Mouse (Mus musculus) cerebellum, adult 8-10 months (tissue): Measurements from ENCODE around the gene Scfd2.

ENCODE experiments used
- DNase-seq: peaks from one replicate; pipeline ENCODE4 v3.0.0; 2022

Scfd2 gene

GRCm38 (mm10) chr5:74531630-74532280, at the start of gene Scfd2:
TSS of gene Scfd2 (minus strand) at chr5:74531759.
- DNase-seq, result peak; percentile 94

GRCm38 (mm10) chr5:74571767-74572166, 40.2 kb upstream of the Scfd2 start:
- no peak for DNase-seq

GRCm38 (mm10) chr5:74561151-74561550, 29.6 kb upstream of the Scfd2 start:
- no peak for DNase-seq

GRCm38 (mm10) chr5:74549566-74549965, 18.0 kb upstream of the Scfd2 start:
- no peak for DNase-seq

- DNase-seq, result no peak
These were observed 14.0 kb upstream of the Scfd2 start for GRCm38 (mm10) chr5:74545606-74546005.

GRCm38 (mm10) chr5:74536180-74536947, 4.8 kb upstream of the Scfd2 start:
- no peak for DNase-seq

GRCm38 (mm10) chr5:74535240-74536021, 3.9 kb upstream of the Scfd2 start, which contains the start of gene Fip1l1:
TSS of gene Fip1l1 (plus strand) at chr5:74535449.
- peak; percentile 89 for DNase-seq

- no peak for DNase-seq
These were observed 774 bp downstream of the Scfd2 start for GRCm38 (mm10) chr5:74530785-74531184.

- DNase-seq, result no peak
These were observed 4.5 kb downstream of the Scfd2 start for GRCm38 (mm10) chr5:74527025-74527424.

- DNase-seq, result peak; percentile 31
These were observed 19.9 kb downstream of the Scfd2 start for GRCm38 (mm10) chr5:74511686-74512085.

- no peak for DNase-seq
These were observed 38.9 kb downstream of the Scfd2 start for GRCm38 (mm10) chr5:74492705-74493104.

GRCm38 (mm10) chr5:74484646-74485045, 46.9 kb downstream of the Scfd2 start:
- no peak for DNase-seq

GRCm38 (mm10) chr5:74482633-74483032, 48.9 kb downstream of the Scfd2 start:
- no peak for DNase-seq

- no peak for DNase-seq
These were observed 49.5 kb downstream of the Scfd2 start for GRCm38 (mm10) chr5:74482034-74482433.

GRCm38 (mm10) chr5:74480409-74480808, 51.1 kb downstream of the Scfd2 start:
- no peak for DNase-seq

GRCm38 (mm10) chr5:74479947-74480346, 51.6 kb downstream of the Scfd2 start:
- DNase-seq, result no peak

GRCm38 (mm10) chr5:74479157-74479556, 52.4 kb downstream of the Scfd2 start:
- no peak for DNase-seq

- no peak for DNase-seq
These were observed 55.0 kb downstream of the Scfd2 start for GRCm38 (mm10) chr5:74476551-74476950.

- DNase-seq, result no peak
These were observed 58.4 kb downstream of the Scfd2 start for GRCm38 (mm10) chr5:74473117-74473516.

GRCm38 (mm10) chr5:74470819-74471218, 60.7 kb downstream of the Scfd2 start:
- DNase-seq, result no peak

- no peak for DNase-seq
These were observed 61.9 kb downstream of the Scfd2 start for GRCm38 (mm10) chr5:74469620-74470019.

GRCm38 (mm10) chr5:74467753-74468152, 63.8 kb downstream of the Scfd2 start:
- DNase-seq, result no peak

- no peak for DNase-seq
These were observed 74.8 kb downstream of the Scfd2 start for GRCm38 (mm10) chr5:74456759-74457158.
